Mouse (Mus musculus) intestine, postnatal 0 days (tissue): ENCODE measurements at regions not wholly inside any gene's neighbourhood (a gene's known extent, or its start where the extent isn't known, plus 50 kb on each side); places are given as distances from the start of the nearest gene placed in this dataset.

Source experiments
- ATAC-seq: fragments of 200-750 bp; cut with Nextera tagmentation; 2 replicates; pipeline ENCODE4 v1.8.0; 2017; ENCODE audit warnings: mild to moderate bottlenecking, moderate TSS enrichment, moderate library complexity
- H3K27ac ChIP-seq: fragments of 300-500 bp; sonication (generic); 2 replicates; pipeline ENCODE4 v1.5.1; 2014; ENCODE audit warnings: mild to moderate bottlenecking, low read depth, low read length, moderate library complexity
- H3K27me3 ChIP-seq: fragments of 300-500 bp; sonication (generic); replicated peaks from 2 replicates; pipeline ENCODE4 v1.6.1; 2014; ENCODE audit warnings: low read length, mixed read lengths; ENCODE audit not compliant: control insufficient read depth, insufficient read depth
- H3K36me3 ChIP-seq: fragments of 300-500 bp; sonication (generic); 2 replicates; pipeline ENCODE4 v1.6.1; 2014; ENCODE audit warnings: mild to moderate bottlenecking, moderate library complexity; ENCODE audit not compliant: control insufficient read depth, insufficient read depth
- H3K4me1 ChIP-seq: fragments of 300-500 bp; sonication (generic); replicated peaks from 2 replicates; pipeline ENCODE4 v1.6.1; 2014; ENCODE audit warnings: antibody characterized with exemption, low read length, mixed read lengths; ENCODE audit not compliant: control insufficient read depth, insufficient read depth
- H3K4me2 ChIP-seq: fragments of 300-500 bp; sonication (generic); replicated peaks from 2 replicates; pipeline ENCODE4 v1.6.1; 2014; ENCODE audit warnings: low read depth, mild to moderate bottlenecking, moderate library complexity
- H3K4me3 ChIP-seq: fragments of 300-500 bp; sonication (generic); 2 replicates; pipeline ENCODE4 v1.5.1; 2014; ENCODE audit warnings: low read depth, low read length
- H3K9ac ChIP-seq: fragments of 300-500 bp; sonication (generic); 2 replicates; pipeline ENCODE4 v1.6.1; 2014; ENCODE audit warnings: mild to moderate bottlenecking, low read depth, low read length
- H3K9me3 ChIP-seq: fragments of 300-500 bp; sonication (generic); 2 replicates; pipeline ENCODE4 v1.6.1; 2016; ENCODE audit warnings: mixed run types; ENCODE audit not compliant: control insufficient read depth
- CTCF ChIP-seq: sonication (generic); IDR thresholded peaks from 2 replicates; pipeline ENCODE4 v1.5.1; 2016; ENCODE audit warnings: low read depth, mild to moderate bottlenecking, control low read depth, antibody characterized with exemption, moderate library complexity
- WGBS: fragments of 180-500 bp; shearing (Covaris S2); extraction: QIAGEN DNeasy Blood & Tissue Kit; methylation state at CpG from one replicate; pipeline ENCODE4 v1.1.7; 2014; 5-methylcytosine and 5-hydroxymethylcytosine counted together

DNA sequence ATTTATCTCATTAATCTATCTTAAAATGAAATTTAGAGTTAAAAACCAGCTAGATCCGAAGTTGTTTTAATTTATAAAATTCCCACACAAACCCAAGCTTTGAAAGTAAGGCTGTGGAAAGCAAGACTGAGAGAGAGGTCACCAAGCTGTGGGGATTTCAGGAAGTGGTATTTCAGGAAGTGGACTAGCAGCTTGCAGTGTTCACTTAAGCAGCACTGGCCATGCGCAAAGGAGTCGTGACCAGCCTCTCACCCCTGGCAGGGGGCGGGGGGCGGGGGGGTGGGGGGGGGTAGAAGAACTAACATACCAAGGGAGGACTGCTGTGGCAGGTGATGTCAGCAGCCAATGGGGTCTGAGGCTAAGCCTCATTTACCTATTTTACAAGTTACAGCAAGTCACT, 158.7 kb upstream of the Ttc29 start:
- Histone ChIP-seq H3K4me2 (no peak overlapping the region), H3K27me3 (no peaks in the 10 kb centered on the region), H3K4me3 (no peak overlapping the region), H3K4me1 (no peaks in the 10 kb centered on the region), H3K9me3 (no peaks in the 10 kb centered on the region), H3K9ac (no peak overlapping the region), H3K27ac (no peak overlapping the region), H3K36me3 (no peaks in the 10 kb centered on the region)
- WGBS, result 26% methylated on average over 4 of the region's 5 CpGs
- no peak for ATAC-seq
- TF ChIP-seq CTCF, result no peak

DNA sequence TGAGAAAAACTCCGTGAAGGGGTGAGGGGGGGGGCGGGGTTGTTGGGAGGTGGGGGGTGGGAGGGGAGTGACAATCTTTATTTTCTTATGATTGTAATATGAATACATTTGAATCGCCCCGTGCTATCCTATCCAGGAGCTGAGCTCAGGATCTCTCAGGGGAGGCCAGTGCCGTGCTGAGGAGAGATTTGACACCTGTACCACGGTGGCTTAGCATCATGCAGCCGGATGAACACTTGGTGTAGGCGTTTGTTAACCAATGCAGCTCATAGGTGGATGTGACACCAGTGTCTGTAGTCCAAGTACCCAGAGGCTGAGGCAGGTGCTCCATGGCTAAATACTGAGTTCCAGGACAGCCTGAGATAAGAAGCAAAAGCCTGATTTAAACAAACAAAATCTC, 158.2 kb upstream of the Ttc29 start:
- Histone ChIP-seq H3K4me3 (no peak overlapping the region), H3K27me3 (no peaks in the 10 kb centered on the region), H3K36me3 (no peaks in the 10 kb centered on the region), H3K9me3 (no peaks in the 10 kb centered on the region), H3K9ac (no peak overlapping the region), H3K4me2 (no peak overlapping the region), H3K4me1 (no peaks in the 10 kb centered on the region), H3K27ac (no peak overlapping the region)
- no peak for ATAC-seq
- TF ChIP-seq CTCF, result no peak
- WGBS, result 16% methylated on average over 8 of the region's 8 CpGs

- no peak for ATAC-seq
- no peaks in the 10 kb centered on the region for H3K27me3 ChIP-seq
- H3K4me1 ChIP-seq, result no peaks in the 10 kb centered on the region
- H3K36me3 ChIP-seq, result no peaks in the 10 kb centered on the region
- H3K9ac ChIP-seq, result no peak overlapping the region
- 83% methylated on average over 3 of the region's 3 CpGs for WGBS
- H3K4me2 ChIP-seq, result no peak overlapping the region
- no peak overlapping the region for H3K4me3 ChIP-seq
- no peak for TF ChIP-seq CTCF
- H3K9me3 ChIP-seq, result no peaks in the 10 kb centered on the region
- no peak overlapping the region for H3K27ac ChIP-seq
Measured at GRCm38 (mm10) chr8:78055531-78055930, 157.6 kb upstream of the Ttc29 start.

- 66% methylated on average over 4 of the region's 4 CpGs for WGBS
Measured at GRCm38 (mm10) chr8:78057357-78057756, 155.7 kb upstream of the Ttc29 start.

GRCm38 (mm10) chr8:78061827-78062719, 151.0 kb upstream of the Ttc29 start:
- WGBS, result 56% methylated on average over 9 of the region's 9 CpGs

More at GRCm38 (mm10) chr8:78057357-78057756, 155.7 kb upstream of the Ttc29 start:
- H3K9ac ChIP-seq, result no peak overlapping the region
- H3K4me2 ChIP-seq, result no peak overlapping the region
- no peaks in the 10 kb centered on the region for H3K9me3 ChIP-seq
- H3K4me3 ChIP-seq, result no peak overlapping the region
- H3K4me1 ChIP-seq, result no peaks in the 10 kb centered on the region
- H3K36me3 ChIP-seq, result no peaks in the 10 kb centered on the region
- no peak for TF ChIP-seq CTCF
- H3K27ac ChIP-seq, result no peak overlapping the region
- no peak for ATAC-seq
- H3K27me3 ChIP-seq, result no peaks in the 10 kb centered on the region

GRCm38 (mm10) chr8:78063529-78063928, 149.6 kb upstream of the Ttc29 start:
- Histone ChIP-seq H3K27ac (no peak overlapping the region), H3K27me3 (no peaks in the 10 kb centered on the region), H3K4me2 (peak overlapping the region; percentile 62), H3K36me3 (no peaks in the 10 kb centered on the region), H3K9ac (no peak overlapping the region), H3K4me3 (peak overlapping the region; percentile 32), H3K9me3 (no peaks in the 10 kb centered on the region), H3K4me1 (no peaks in the 10 kb centered on the region)
- ATAC-seq, result no peak
- 6% methylated on average over 13 of the region's 13 CpGs for WGBS
- peak; percentile 80 for TF ChIP-seq CTCF

More at GRCm38 (mm10) chr8:78061827-78062719, 151.0 kb upstream of the Ttc29 start:
- no peaks in the 10 kb centered on the region for H3K27me3 ChIP-seq
- no peak overlapping the region for H3K9ac ChIP-seq
- no peaks in the 10 kb centered on the region for H3K36me3 ChIP-seq
- no peaks in the 10 kb centered on the region for H3K4me1 ChIP-seq
- H3K4me2 ChIP-seq, result no peak overlapping the region
- ATAC-seq, result no peak
- no peak overlapping the region for H3K4me3 ChIP-seq
- TF ChIP-seq CTCF, result peak; percentile 66
- H3K9me3 ChIP-seq, result no peaks in the 10 kb centered on the region
- H3K27ac ChIP-seq, result no peak overlapping the region
